Mouse (Mus musculus): ENCODE data around the gene Crtc2.

DNA sequence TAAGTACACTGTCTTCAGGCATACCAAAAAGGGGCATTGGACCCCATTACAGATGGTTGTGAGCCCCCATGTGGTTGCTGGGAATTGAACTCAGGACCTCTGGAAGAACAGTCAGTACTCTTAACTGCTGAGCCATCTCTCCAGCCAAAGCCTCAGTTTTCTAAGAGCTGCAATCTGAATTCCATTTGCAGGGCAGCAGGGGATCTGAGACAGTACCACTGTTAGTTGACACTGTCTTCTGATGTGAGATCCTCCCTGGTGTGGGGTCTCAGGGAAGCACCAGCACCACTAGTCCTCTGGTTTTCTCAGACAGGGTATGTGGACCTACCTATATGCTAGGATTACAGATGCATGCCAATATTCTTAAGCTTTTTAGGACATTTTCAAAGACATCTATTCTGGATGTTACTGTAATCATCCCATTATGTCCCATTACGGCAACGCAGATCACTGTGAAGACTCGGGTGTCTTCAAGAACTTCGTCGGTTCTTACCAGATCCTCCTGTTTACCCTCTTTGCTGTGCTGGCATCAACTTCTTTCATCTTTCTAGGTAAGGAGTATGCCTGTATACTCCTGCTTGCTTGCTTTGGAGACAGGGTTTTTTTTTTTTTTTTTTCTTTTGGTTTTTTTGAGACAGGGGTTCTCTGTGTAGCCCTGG lies 43.9 kb upstream of the Crtc2 start:
- TF ChIP-seq CTCF (IDR thresholded peaks at IDR 0.05; ENCODE audit: low read depth) (no peak), EP300 (optimal IDR thresholded peaks at IDR 0.05) (no peak)
